Mouse (Mus musculus): ENCODE results near the gene Hmgcr. TPM values are rescaled to one million over a fixed set of nuclear protein-coding genes. Genes with fewer than 3 reads are reported as not detected.

The Hmgcr gene
- polyA plus RNA-seq, 1 experiment, result 18.2 TPM

DNA sequence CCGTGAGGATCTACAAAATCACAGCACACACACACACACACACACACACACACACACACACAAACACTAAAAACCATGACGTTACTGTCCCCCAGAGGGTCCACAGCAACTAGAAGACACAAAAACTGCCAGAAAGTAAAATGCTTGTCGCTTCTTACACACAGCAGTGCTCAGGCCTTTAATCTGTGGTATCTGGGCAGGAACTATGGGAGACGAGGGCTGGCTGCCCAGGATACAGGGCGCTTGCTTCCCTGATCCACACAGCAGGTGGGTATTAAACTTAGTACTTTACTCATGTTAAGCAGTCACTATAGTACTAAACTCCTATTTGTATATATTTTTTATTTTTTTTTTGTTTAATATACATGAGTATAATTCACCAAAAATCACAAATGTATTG, 24.9 kb downstream of the Hmgcr start:
- no peak for DNase-seq
- TF ChIP-seq POLR2A (IDR thresholded peaks at IDR 0.05; ENCODE audit: borderline replicate concordance, extremely low read depth, low read depth, low read length), result no peak
- no peak for TF ChIP-seq CTCF (IDR thresholded peaks at IDR 0.05; ENCODE audit: insufficient read depth, low read length)
- no peak overlapping the region for H3K4me3 ChIP-seq (replicated peaks; ENCODE audit: extremely low read depth, low read depth, low read length)
- 59% methylated on average over 5 of the region's 5 CpGs for WGBS
- no peaks in the 10 kb centered on the region for H3K4me1 ChIP-seq (ENCODE audit: control insufficient read depth, insufficient read depth, low read length)

DNA sequence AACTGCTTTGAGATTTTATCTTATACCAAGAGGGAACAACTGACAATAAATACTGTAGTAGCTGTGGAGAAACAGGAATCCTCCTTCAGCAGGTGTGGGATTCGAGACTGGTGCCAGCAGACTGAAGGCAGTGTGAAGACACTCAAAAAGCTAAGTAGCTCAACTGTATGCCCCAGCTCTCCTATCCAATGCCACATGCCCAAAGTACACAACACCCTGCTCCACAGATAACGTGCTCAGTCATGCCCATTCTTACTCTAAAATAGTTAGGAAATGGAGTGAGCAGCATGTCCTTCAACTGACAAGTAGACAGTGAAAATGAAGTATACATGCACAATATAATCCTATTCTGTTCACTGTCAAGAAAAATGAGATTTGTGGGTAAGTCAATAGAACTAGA, 26.6 kb downstream of the Hmgcr start:
- DNase-seq, result no peak
- WGBS, result 59% methylated on average over 2 of the region's 2 CpGs
- no peak overlapping the region for H3K4me3 ChIP-seq (replicated peaks; ENCODE audit: extremely low read depth, low read depth, low read length)
- H3K4me1 ChIP-seq (ENCODE audit: control insufficient read depth, insufficient read depth, low read length), result no peaks in the 10 kb centered on the region
- TF ChIP-seq CTCF (IDR thresholded peaks at IDR 0.05; ENCODE audit: insufficient read depth, low read length) (no peak), POLR2A (IDR thresholded peaks at IDR 0.05; ENCODE audit: borderline replicate concordance, extremely low read depth, low read depth, low read length) (no peak)

DNA sequence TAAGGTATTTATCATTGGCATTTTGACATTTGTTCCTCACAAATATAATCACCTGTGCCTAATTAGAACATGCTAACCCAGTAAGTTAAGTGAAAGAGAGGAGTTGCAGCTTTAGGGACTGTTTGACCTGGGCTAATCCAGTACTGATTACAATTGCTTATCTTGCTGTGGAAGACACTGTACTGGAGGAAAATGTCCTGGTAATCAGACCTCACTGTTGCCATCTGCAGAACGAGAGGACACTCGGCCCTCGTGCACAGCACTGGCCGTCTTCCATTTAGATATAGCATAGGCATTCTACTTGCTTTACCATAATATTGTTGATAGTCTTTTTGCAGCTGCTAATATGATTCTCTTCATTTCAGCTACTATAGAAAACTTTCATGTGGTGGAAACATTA, 40.3 kb downstream of the Hmgcr start:
- 91% methylated on average over 4 of the region's 4 CpGs for WGBS
- no peak for DNase-seq
- H3K4me1 ChIP-seq (ENCODE audit: control insufficient read depth, insufficient read depth, low read length), result no peaks in the 10 kb centered on the region
- no peak overlapping the region for H3K4me3 ChIP-seq (replicated peaks; ENCODE audit: extremely low read depth, low read depth, low read length)
- TF ChIP-seq CTCF (IDR thresholded peaks at IDR 0.05; ENCODE audit: insufficient read depth, low read length) (no peak), POLR2A (IDR thresholded peaks at IDR 0.05; ENCODE audit: borderline replicate concordance, extremely low read depth, low read depth, low read length) (no peak)

DNA sequence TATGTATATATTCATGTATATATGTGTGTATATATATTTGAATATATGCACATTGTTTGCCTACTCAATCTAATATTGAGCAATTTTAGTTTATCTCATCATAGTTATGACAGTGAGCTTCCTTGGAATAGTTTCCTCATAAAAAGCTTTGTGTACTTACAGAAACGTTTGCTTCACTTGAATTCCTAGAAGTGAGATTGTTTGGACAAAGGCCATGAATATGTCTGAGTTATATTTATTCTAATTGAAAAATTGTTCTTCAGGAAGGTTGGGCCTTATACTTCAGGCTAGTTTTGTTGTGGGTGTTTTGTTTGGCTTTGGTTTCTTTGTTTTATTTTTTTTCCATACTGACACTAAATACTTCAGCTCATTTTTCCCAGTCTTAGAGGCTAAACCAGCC, 49.8 kb downstream of the Hmgcr start:
- 12% methylated on average over 1 of the region's 1 CpGs for whole genome bisulfite sequencing
- no peak for DNase-seq

DNA sequence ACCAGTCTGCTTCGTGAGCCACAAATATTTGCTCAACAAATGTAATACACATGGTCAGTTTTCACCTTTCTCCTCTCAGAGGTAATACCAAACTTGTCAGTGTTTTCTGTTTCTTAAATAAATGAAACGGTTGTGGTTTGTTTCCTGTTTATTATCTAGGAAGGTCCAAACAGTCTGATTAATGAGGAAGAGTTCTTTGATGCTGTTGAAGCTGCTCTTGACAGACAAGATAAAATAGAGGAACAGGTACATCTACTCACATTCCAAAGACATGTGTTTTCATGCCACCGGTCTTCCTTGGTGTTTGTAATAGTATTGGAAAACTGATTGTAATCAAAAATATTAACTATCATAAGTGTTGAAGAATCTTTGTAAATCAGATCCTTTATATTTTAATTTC, 56.1 kb downstream of the Hmgcr start:
- H3K4me1 ChIP-seq (ENCODE audit: control insufficient read depth, insufficient read depth, low read length), result no peaks in the 10 kb centered on the region
- DNase-seq, result no peak
- WGBS, result 72% methylated on average over 3 of the region's 3 CpGs
- no peak for TF ChIP-seq CTCF (IDR thresholded peaks at IDR 0.05; ENCODE audit: insufficient read depth, low read length)
- TF ChIP-seq POLR2A (IDR thresholded peaks at IDR 0.05; ENCODE audit: borderline replicate concordance, extremely low read depth, low read depth, low read length), result no peak
- H3K4me3 ChIP-seq (replicated peaks; ENCODE audit: extremely low read depth, low read depth, low read length), result no peak overlapping the region

More for the DNA sequence above, 49.8 kb downstream of the Hmgcr start:
- no peaks in the 10 kb centered on the region for H3K4me1 ChIP-seq (ENCODE audit: control insufficient read depth, insufficient read depth, low read length)
- H3K4me3 ChIP-seq (replicated peaks; ENCODE audit: extremely low read depth, low read depth, low read length), result no peak overlapping the region
- TF ChIP-seq CTCF (IDR thresholded peaks at IDR 0.05; ENCODE audit: insufficient read depth, low read length) (no peak), POLR2A (IDR thresholded peaks at IDR 0.05; ENCODE audit: borderline replicate concordance, extremely low read depth, low read depth, low read length) (no peak)

DNA sequence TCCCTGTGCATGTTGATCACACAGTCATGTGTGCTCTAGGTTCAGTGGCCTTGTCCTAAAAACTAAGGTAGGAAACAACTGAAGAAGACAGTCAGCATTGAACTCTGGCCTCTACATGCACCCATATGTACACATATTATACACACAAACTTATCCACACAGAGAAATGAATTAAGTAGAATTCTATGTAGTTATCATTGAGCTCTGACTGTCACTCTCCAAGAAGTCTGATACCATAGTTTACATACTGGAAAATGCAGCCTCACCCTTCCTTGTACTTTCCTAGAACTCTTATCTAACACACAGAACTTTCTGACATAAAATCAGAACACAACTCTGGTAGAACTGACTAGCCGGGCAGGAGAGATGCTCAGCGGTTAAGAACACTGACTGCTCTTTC, 66.5 kb downstream of the Hmgcr start:
- TF ChIP-seq POLR2A (IDR thresholded peaks at IDR 0.05; ENCODE audit: borderline replicate concordance, extremely low read depth, low read depth, low read length) (no peak), CTCF (IDR thresholded peaks at IDR 0.05; ENCODE audit: insufficient read depth, low read length) (no peak)
- H3K4me1 ChIP-seq (ENCODE audit: control insufficient read depth, insufficient read depth, low read length), result no peaks in the 10 kb centered on the region
- 93% methylated on average over 2 of the region's 2 CpGs for WGBS
- no peak overlapping the region for H3K4me3 ChIP-seq (replicated peaks; ENCODE audit: extremely low read depth, low read depth, low read length)
- DNase-seq, result no peak

DNA sequence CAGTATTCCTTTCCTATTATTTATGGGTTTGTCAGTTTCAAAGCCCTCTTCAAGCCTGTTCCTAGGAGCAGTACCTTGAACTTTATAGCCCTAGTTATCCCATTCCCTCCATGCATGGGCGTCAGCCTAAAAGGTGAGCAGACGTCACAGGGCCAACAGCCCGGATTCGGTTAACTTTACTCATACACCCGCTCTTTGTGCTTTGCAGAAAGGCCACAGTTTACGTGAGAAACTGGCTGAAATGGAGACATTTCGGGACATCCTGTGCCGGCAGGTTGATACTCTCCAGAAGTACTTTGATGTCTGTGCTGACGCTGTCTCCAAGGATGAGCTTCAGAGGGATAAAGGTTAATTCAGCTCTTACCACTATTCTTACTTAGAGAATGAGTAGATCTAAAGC, 71.6 kb downstream of the Hmgcr start:
- Histone ChIP-seq H3K4me3 (replicated peaks; ENCODE audit: extremely low read depth, low read depth, low read length) (no peak overlapping the region), H3K4me1 (ENCODE audit: control insufficient read depth, insufficient read depth, low read length) (no peaks in the 10 kb centered on the region)
- WGBS, result 96% methylated on average over 9 of the region's 9 CpGs
- TF ChIP-seq POLR2A (IDR thresholded peaks at IDR 0.05; ENCODE audit: borderline replicate concordance, extremely low read depth, low read depth, low read length) (no peak), CTCF (IDR thresholded peaks at IDR 0.05; ENCODE audit: insufficient read depth, low read length) (no peak)
- DNase-seq, result no peak

Other genes starting within 250 kb of the Hmgcr start
- 0.06 TPM in 1 of 2 replicates, not detected in the other for gene Ankdd1b, start 199.7 kb downstream of the Hmgcr start, polyA plus RNA-seq (2012; rRNA removed)
- not detected in 2 replicates for gene Gm17622, start 180.2 kb downstream of the Hmgcr start, polyA plus RNA-seq (2012; rRNA removed)
- gene Polk, start 128.4 kb downstream of the Hmgcr start, polyA plus RNA-seq (2012; rRNA removed), result 1.7 and 3.6 TPM in 2 replicates
- 15.2 and 21.4 TPM in 2 replicates for gene Col4a3bp, start 128.3 kb downstream of the Hmgcr start, polyA plus RNA-seq (2012; rRNA removed)
- gene Ankrd31, start 77.3 kb upstream of the Hmgcr start, polyA plus RNA-seq (2012; rRNA removed), result not detected in 2 replicates